Mouse (Mus musculus) stomach, postnatal 0 days (tissue): Measurements from ENCODE around the gene Rhoj. TPM values are rescaled to one million over a fixed set of nuclear protein-coding genes. Genes with fewer than 3 reads are reported as not detected.
"Not testable (repeated sequence)": the region's sequence is repeated elsewhere in the genome, so short reads cannot be mapped to it uniquely, and the experiment has no call there.

Source experiments
- ATAC-seq: fragments of 200-750 bp; cut with Nextera tagmentation; 2 replicates; pipeline ENCODE4 v1.8.0; 2017; ENCODE audit not compliant: low FRiP score, low TSS enrichment
- DNase-seq: peaks from one replicate; pipeline ENCODE4 v3.0.0-alpha.2; 2016; ENCODE audit warnings: low spot score
- H3K27ac ChIP-seq: fragments of 300-500 bp; sonication (generic); replicated peaks from 2 replicates; pipeline ENCODE4 v1.5.1; 2014; ENCODE audit warnings: mild to moderate bottlenecking, control low read depth
- H3K27me3 ChIP-seq: fragments of 300-500 bp; sonication (generic); 2 replicates; pipeline ENCODE4 v1.6.1; 2014; ENCODE audit warnings: low read length; ENCODE audit not compliant: control insufficient read depth, insufficient read depth
- H3K36me3 ChIP-seq: fragments of 300-500 bp; sonication (generic); 2 replicates; pipeline ENCODE4 v1.6.1; 2014; ENCODE audit warnings: low read length, mixed read lengths; ENCODE audit not compliant: control insufficient read depth, insufficient read depth
- H3K4me1 ChIP-seq: fragments of 300-500 bp; sonication (generic); replicated peaks from 2 replicates; pipeline ENCODE4 v1.6.1; 2014; ENCODE audit warnings: antibody characterized with exemption; ENCODE audit not compliant: control insufficient read depth, insufficient read depth
- H3K4me2 ChIP-seq: fragments of 300-500 bp; sonication (generic); replicated peaks from 2 replicates; pipeline ENCODE4 v1.6.1; 2014; ENCODE audit warnings: low read depth, mild to moderate bottlenecking, control low read depth, moderate library complexity
- H3K4me3 ChIP-seq: fragments of 300-500 bp; sonication (generic); 2 replicates; pipeline ENCODE4 v1.5.1; 2014; ENCODE audit warnings: low read depth, low read length, control low read depth
- H3K9ac ChIP-seq: fragments of 300-500 bp; sonication (generic); 2 replicates; pipeline ENCODE4 v1.6.1; 2014; ENCODE audit warnings: mild to moderate bottlenecking, low read length, control low read depth, mixed read lengths
- H3K9me3 ChIP-seq: fragments of 300-500 bp; sonication (generic); 2 replicates; pipeline ENCODE4 v1.6.1; 2016; ENCODE audit warnings: low read length; ENCODE audit not compliant: control insufficient read depth
- CTCF ChIP-seq: IDR thresholded peaks from 2 replicates; pipeline ENCODE4 v1.5.1; 2016; ENCODE audit warnings: antibody characterized with exemption, low read depth, mild to moderate bottlenecking, moderate library complexity
- EP300 ChIP-seq: optimal IDR thresholded peaks from 2 replicates; pipeline ENCODE3; 2016; ENCODE audit warnings: antibody characterized with exemption
- WGBS: fragments of 180-500 bp; shearing (Covaris S2); extraction: QIAGEN DNeasy Blood & Tissue Kit; methylation state at CpG from one replicate; pipeline ENCODE4 v1.1.7; 2014; 5-methylcytosine and 5-hydroxymethylcytosine counted together
- polyA plus RNA-seq: library from polyadenylated mRNA; unstranded; fragments of >200 nt; fragmentation: Nextera tagmentation; extraction: Ambion mirVana; gene quantifications from 2 replicates; pipeline ENCODE4 v1.2.1, GENCODE M21; 2015

The Rhoj gene
- polyA plus RNA-seq, 1 experiment from 2014 or later = 43.0 TPM

- no peaks in the 10 kb centered on the region for H3K36me3 ChIP-seq
- DNase-seq = no peak
- H3K27ac ChIP-seq = no peak overlapping the region
- no peak overlapping the region for H3K9ac ChIP-seq
- ATAC-seq = no peak
- no peak overlapping the region for H3K4me2 ChIP-seq
- no peaks in the 10 kb centered on the region for H3K9me3 ChIP-seq
- H3K4me1 ChIP-seq = no peaks in the 10 kb centered on the region
- 76% methylated on average over 7 of the region's 7 CpGs for WGBS
- no peak for TF ChIP-seq EP300
- TF ChIP-seq CTCF = no peak
- no peaks in the 10 kb centered on the region for H3K27me3 ChIP-seq
- H3K4me3 ChIP-seq = no peak overlapping the region
Observed at GRCm38 (mm10) chr12:75425882-75426281, 117.8 kb downstream of the Rhoj start.

GRCm38 (mm10) chr12:75428719-75429118 is 120.6 kb downstream of the Rhoj start:
- Histone ChIP-seq H3K4me2 (no peak overlapping the region), H3K9ac (no peak overlapping the region), H3K36me3 (no peaks in the 10 kb centered on the region), H3K4me1 (no peaks in the 10 kb centered on the region), H3K27me3 (no peaks in the 10 kb centered on the region), H3K27ac (no peak overlapping the region), H3K9me3 (no peaks in the 10 kb centered on the region), H3K4me3 (no peak overlapping the region)
- DNase-seq (no peak), ATAC-seq (no peak)
- TF ChIP-seq EP300 = no peak
- TF ChIP-seq CTCF = no peak
- 85% methylated on average over 6 of the region's 6 CpGs for WGBS

GRCm38 (mm10) chr12:75429685-75430396 is 121.7 kb downstream of the Rhoj start:
- Histone ChIP-seq H3K27ac (no peak overlapping the region), H3K4me3 (no peak overlapping the region), H3K9me3 (no peaks in the 10 kb centered on the region), H3K4me1 (no peaks in the 10 kb centered on the region), H3K9ac (no peak overlapping the region), H3K27me3 (no peaks in the 10 kb centered on the region), H3K4me2 (no peak overlapping the region), H3K36me3 (no peaks in the 10 kb centered on the region)
- TF ChIP-seq EP300 (no peak), CTCF (no peak)
- WGBS = 60% methylated on average over 1 of the region's 1 CpGs
- DNase-seq = no peak
- ATAC-seq = no peak

- H3K4me2 ChIP-seq, DNase-seq, H3K9ac ChIP-seq, H3K36me3 ChIP-seq, ATAC-seq, H3K27ac ChIP-seq, H3K4me1 ChIP-seq, H3K27me3 ChIP-seq, H3K4me3 ChIP-seq, H3K9me3 ChIP-seq: not testable (repeated sequence)
- WGBS = 80% methylated on average over 6 of the region's 6 CpGs
Observed at GRCm38 (mm10) chr12:75432400-75432799, 124.3 kb downstream of the Rhoj start.

GRCm38 (mm10) chr12:75446245-75446644 is 138.1 kb downstream of the Rhoj start:
- Histone ChIP-seq H3K9me3 (no peaks in the 10 kb centered on the region), H3K27ac (no peak overlapping the region), H3K4me3 (no peak overlapping the region), H3K9ac (no peak overlapping the region), H3K36me3 (no peaks in the 10 kb centered on the region), H3K4me2 (no peak overlapping the region), H3K4me1 (no peaks in the 10 kb centered on the region), H3K27me3 (no peaks in the 10 kb centered on the region)
- ATAC-seq (no peak), DNase-seq (no peak)
- no peak for TF ChIP-seq CTCF
- no peak for TF ChIP-seq EP300
- 80% methylated on average over 7 of the region's 7 CpGs for WGBS

GRCm38 (mm10) chr12:75448921-75449320 is 140.8 kb downstream of the Rhoj start:
- 71% methylated on average over 5 of the region's 5 CpGs for WGBS
- Histone ChIP-seq H3K27me3 (no peaks in the 10 kb centered on the region), H3K9me3 (no peaks in the 10 kb centered on the region), H3K36me3 (peaks cover 5% of the 10 kb centered on the region; the same call in 1 of the 2 replicates), H3K9ac (no peak overlapping the region), H3K4me3 (no peak overlapping the region), H3K27ac (no peak overlapping the region), H3K4me2 (no peak overlapping the region), H3K4me1 (no peaks in the 10 kb centered on the region)
- no peak for ATAC-seq
- TF ChIP-seq EP300 (no peak), CTCF (no peak)
- no peak for DNase-seq
